Mouse (Mus musculus): ENCODE measurements at regions not wholly inside any gene's neighbourhood (a gene's known extent, or its start where the extent isn't known, plus 50 kb on each side); places are given as distances from the start of the nearest gene placed in this dataset.

DNA sequence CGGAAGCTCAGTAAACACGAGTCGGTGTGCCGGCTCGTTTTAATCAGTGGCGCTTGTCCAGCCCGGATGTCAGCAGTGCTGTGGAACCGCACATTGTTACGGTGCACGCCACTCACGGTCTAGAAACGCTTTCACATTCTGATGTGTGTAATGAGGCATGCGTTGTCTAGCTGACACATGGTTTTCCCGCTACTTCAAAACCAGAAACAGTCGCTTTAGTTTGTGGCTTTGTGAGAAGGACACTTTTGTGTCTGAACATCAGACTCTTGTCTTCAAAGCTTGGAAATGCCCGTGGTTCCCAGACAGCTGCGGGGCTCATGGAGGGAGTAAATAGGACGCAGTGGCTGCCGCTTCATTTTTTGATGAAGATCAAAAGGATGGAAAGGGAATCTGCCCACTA, 77.0 kb upstream of the Lgr5 start:
- DNase-seq (ENCODE audit: low spot score in 2 of 2), result peak in 1 of 2 experiments; percentile 7

DNA sequence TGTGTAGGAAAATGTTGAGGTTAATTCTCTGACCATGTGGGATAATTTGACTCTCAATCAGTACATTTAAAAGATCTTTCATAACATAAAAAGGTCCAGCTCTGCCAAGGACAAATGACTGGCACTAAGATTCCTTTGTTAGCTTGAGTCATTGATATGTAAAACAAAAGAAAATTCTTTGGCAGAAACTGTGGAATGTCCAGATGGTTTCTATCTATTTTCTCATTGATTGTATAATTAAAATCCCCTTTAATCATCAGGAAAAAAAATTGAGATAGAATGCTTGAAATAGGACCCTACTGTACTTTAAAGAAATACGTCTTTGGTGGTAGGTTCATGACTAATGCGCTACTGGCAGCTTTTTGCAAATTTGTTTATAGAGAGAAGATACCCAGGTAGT, 89.1 kb upstream of the Lgr5 start:
- DNase-seq (ENCODE audit: low spot score in 2 of 2), result no peak

DNA sequence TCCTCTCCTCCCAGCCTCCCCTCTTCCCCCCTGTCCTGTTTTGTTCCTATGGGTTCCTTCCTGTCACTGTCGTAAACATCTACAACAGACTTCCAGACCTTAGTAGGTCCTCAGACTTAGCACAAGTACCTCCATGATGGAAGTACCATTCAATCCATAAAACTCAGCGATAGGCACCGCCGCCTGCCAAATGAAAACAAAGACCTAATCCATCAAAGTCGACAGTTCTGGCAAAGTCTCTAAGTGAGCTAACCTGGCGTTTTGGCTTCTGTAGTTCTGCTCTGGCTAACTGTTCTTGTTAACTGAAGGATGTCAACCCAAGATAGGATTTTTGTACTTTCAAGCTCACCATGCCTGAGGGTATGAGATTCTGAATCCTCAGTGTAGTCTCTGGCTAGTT, 93.5 kb upstream of the Lgr5 start:
- no peak for DNase-seq (ENCODE audit: low spot score in 2 of 2)

DNA sequence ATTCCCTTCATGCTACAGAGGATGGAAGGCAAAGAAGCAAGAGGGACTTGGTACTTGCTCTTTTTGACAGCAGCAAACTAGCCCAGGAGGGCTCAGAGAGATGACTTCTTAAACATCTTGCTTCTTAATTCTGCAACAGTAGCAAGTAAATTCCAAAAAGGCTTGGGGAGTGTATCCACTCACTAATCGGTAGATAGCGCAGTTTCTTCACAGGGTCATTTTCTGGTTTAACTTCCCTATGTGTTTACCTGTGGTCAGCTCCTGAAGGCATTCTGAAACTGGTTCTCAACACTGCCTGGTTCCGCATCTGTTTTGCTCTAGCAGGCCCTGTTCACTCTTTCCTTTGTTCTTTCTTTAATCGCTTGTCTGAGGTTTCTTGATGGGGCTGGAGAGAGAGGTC, 104.4 kb upstream of the Lgr5 start:
- no peak for DNase-seq (ENCODE audit: low spot score in 2 of 2)

DNA sequence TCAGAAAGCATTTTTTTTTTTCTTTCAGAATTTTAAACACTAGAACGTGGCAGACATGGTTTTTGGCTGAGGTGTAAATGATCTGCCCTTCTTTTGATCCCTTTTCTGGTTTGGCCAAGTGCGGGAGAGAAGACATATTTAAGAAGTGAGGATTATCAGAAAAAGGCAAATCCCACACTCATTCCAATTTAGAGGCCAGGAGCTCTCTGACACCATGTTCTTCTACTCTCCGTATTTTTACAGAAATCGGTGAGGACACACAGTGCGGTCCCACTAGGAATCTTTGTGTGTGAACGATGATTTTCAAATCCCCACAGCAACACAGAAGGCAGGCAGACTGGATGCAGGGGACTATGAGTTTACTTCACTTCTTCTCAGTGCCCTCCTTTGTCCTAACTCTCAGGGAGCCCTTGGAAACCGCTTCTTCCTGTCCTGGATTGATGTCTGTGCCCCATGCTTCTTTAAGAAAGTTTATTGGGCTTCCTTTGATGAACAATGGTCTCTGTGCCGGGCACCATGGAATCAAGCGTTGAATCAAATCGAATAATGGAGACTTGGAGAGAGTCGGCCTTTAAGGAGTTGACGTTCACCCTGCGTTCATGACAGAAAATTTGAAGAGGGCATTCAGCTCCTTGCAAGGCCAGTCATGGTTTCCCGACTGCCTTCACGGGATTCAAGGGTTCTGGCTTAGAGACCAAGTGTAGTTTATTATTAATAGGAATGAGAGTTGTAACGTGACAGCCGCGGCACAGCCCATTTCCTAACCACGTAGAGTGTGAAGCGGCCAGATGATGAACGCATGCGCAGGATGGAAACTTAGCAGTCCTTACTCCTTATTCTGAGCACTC, 106.6 kb upstream of the Lgr5 start:
- no peak for DNase-seq (ENCODE audit: low spot score in 2 of 2)

DNA sequence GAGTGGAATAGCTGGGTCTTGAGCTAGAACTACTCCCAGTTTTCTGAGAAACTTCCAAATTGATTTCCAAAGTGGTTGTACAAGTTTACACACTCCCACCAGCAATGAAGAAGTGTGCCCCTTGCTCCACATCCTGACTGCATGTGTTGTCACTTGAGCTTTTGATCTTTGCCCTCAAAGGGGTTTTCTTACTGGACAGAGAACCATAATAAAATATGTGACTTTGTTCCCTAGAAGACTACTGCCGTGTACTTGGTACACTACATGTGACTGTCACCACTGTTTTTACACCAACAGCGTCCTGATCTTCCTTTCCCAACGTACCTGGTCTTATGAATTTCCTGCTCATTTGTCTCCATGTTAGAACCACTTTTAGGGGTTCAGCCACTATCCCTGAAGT, 114.3 kb upstream of the Tspan8 start:
- no peak for DNase-seq (ENCODE audit: low spot score in 2 of 2)

DNA sequence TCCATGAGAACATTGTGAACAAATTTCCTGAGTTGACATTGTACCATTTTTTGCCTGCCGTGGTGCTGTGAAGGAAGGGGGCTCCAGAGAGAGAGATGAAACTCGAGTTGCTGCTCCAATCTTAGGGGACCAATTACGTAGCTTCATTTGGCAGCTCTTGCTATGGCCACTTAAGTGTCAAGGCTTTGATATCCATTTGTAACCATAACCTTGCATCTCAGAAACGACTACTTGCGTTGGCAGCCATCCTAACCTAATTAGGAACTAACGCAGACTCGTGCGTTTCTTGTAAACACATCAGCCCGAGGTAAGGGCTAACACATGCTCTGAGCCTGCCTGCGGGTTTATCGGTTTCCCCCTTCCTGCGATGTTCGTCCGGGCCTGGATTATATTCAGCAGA, 108.0 kb upstream of the Tspan8 start:
- DNase-seq (ENCODE audit: low spot score in 2 of 2), result no peak

DNA sequence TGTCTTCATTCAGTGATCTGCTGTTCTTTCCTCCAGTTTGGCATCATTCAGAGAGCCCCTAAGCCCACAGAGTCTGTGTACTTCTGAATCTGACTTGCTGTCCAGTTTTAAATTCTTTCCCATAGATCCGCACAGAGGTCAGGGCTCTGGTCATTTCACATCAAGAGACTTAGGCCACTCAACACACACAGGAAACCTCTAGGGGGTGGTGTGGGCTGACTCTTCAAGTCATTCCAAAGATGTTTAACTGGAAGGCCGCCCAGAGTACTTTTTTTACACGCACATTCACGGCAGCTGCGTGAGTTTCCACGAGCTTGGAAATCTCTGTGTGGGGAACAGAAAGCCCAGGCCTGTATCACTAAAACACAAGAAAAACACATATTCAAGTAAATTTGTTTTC, 102.7 kb upstream of the Tspan8 start:
- no peak for DNase-seq (ENCODE audit: low spot score in 2 of 2)

DNA sequence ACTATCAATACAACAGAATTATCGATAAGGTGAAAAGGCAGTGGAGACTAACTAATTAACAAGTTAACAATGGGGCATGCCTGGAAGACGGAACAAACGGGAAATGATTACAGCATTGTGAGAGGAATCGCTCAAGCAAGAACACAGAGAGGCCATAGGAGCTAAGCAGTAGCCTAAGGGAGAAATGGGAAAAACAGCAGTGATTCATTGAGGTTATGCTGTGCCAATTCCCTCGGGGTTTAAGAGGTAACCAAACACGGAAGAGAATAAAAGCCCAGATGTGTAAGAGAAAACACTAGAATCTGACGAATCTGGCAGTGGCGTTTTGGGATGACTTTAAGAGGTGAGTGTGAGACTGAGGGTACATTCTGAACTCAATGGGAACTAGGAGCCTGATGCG, 100.5 kb upstream of the Tspan8 start:
- DNase-seq (ENCODE audit: low spot score in 2 of 2), result no peak

DNA sequence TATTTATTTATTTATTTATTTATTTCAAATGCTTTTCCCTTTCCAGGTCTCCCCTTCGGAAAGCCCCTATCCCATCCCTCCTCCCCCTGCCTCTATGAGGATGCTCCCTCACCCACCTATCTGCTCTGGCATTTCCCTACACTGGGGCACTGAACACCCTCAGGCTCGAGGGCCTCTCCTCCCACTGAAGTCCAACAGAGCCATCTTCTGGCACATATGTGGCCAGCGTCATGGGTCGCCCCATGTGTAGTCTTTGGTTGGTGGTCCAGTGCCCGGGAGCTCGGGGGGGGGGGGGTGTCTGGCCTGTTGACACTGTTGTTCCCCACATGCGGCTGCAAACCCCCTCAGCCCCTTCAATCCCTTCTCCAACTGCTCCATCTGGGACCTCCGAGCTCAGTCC, 99.6 kb upstream of the Tspan8 start:
- DNase-seq (ENCODE audit: low spot score in 2 of 2), result no peak

DNA sequence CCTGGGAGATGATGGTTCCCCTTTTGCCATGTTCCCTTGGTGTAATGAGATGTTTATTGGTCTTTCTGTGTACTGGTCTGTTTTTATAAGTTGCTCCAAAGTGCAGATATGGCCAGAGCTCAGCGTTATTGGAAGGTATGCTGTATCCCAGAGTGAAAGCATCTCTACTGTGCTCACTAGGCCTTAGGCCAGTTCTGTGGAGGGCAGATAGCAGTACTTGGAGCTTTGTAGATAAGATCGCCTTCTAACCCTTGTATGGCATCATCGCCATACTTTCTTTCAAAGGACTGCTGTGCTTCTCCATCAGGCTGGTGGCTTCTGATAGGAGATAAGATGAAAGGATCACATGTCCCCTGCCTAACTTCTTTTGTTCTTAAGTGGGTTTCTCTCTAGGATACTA, 94.0 kb upstream of the Tspan8 start:
- DNase-seq (ENCODE audit: low spot score in 2 of 2), result no peak

DNA sequence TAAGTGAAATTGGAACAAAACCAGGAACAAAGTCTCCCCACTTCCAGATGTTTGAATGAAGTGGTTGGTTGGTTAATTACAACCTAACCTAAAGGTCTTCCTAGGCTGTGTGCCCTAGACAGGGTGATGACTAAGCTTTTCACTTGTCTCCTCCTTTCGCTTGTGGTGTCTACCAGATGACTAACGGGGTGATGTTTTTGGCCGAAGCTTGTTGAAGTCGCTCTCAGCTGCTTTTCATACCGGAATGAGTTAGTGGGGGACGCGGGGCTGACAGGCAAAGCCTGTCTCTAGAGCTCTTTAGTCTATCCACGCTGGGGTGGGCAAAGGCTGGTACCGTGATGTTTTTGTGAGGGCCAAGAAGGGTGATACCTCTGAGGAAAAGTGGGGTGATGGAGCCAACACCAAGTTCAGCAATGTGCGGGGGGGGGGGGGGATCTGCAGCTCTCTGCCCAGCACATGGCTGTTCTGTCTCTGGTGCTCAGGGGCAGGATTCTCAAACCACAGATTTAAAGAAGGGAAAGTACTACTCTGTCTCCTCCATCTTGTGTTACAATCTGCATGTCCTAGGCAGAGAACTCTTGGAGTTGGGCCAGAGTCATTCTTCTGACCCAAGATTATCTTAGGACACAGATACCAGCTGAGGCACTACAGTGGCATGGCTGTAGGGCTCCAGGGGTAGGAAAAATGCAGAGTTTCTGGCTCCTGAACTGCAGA, 73.8 kb upstream of the Tspan8 start:
- DNase-seq (ENCODE audit: low spot score in 2 of 2), result no peak

DNA sequence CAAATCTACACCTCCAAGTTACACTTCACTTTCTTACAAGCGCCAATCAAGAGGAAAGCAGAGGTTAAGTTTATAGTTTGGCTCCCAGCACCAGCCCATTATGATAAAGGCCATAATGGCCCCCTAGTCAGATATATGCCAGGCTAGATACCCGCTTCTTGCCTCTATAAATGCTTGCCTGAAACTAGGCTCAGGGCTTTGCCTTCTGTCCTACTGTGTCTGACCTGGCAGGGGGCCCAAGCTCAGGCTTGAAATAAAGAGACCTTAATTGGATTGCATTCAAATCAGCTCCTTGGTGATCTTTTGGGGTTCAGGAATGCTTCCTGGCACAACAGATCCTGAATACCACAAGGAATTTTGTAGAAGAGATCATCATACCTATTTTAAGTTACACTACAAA, 66.8 kb upstream of the Tspan8 start:
- DNase-seq (ENCODE audit: low spot score in 2 of 2), result no peak

DNA sequence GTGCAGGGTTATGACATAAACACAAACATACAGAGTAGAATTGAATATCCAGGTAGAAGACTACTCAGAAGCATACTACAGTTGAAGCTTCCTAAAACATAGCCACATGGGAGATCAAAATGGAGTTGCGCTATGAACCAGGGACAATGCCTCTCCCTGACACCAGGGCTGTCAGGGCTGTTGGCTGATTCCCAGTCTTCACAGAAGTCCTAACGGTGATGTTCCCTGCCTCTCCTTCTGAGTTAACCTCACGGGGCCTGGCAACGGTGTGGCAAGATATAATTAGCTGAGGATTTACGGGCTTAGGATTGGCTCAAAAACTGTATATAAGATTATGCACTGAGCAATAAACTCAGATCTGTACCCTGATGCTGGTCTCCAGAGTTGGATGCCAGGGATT, 66.4 kb upstream of the Tspan8 start:
- no peak for DNase-seq (ENCODE audit: low spot score in 2 of 2)

DNA sequence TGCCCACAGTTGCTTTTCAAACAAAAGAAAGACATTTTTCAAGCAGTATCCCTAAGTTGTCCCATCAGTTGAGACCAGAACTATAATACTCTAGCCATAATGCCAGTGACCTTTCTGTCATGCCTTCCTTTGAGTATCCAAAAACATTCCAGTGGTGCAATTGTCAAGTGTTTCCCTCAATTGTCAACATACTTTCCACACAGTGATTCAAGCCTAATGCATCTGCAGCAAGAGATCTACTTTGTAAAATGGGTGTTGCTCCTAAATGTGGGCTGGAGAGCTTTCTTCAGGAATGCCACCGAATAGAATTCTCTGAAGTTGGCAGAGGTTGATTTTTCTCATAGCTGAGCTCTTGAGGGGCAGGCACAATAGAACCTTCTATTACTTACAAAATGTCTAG, 58.0 kb upstream of the Tspan8 start:
- no peak for DNase-seq (ENCODE audit: low spot score in 2 of 2)
